In genomic region chr5:28038115-28038514, GRCm38 (mm10) we compare ENCODE assay signal across 8 mouse cellular contexts. TPM values are rescaled to one million over a fixed set of nuclear protein-coding genes. Genes with fewer than 3 reads are reported as not detected.
DNase-seq lines count a peak whose midpoint lies in the region; ATAC-seq and TF ChIP-seq lines count a peak whose summit lies in the region.

No protein-coding gene starts in this region.

- peak; percentile 65 for DNase-seq in ES-E14 (ENCODE audit: low read depth, low spot score)
- peak; percentile 66 for DNase-seq in heart, postnatal 25 days (ENCODE audit: low spot score)
- DNase-seq in layer of hippocampus, postnatal 36 days, result no peak

- H3K9me3 ChIP-seq in forebrain, embryonic 15.5 days, result no peaks in the 10 kb centered on the region
- no peaks in the 10 kb centered on the region for H3K9me3 ChIP-seq in forebrain, embryonic 16.5 days (ENCODE audit: control insufficient read depth, low read length)
- no peaks in the 10 kb centered on the region for H3K9me3 ChIP-seq in ES-E14 (ENCODE audit: control insufficient read depth, insufficient read depth, low read depth, low read length)
- no peaks in the 10 kb centered on the region for H3K9me3 ChIP-seq in embryonic facial prominence, embryonic 13.5 days
- no peaks in the 10 kb centered on the region for H3K9me3 ChIP-seq in lung, embryonic 16.5 days (ENCODE audit: control insufficient read depth, low read length)

- H3K27ac ChIP-seq in forebrain, embryonic 15.5 days (replicated peaks), result no peak overlapping the region
- no peak overlapping the region for H3K27ac ChIP-seq in forebrain, embryonic 16.5 days (ENCODE audit: low read length)
- no peak overlapping the region for H3K27ac ChIP-seq in ES-E14 (ENCODE audit: insufficient read depth, low read depth, low read length, poor library complexity, severe bottlenecking)
- H3K27ac ChIP-seq in embryonic facial prominence, embryonic 13.5 days, result no peak overlapping the region
- peak overlapping the region; percentile 76 for H3K27ac ChIP-seq in lung, embryonic 16.5 days (ENCODE audit: low read length)

- in situ Hi-C loops in ES-E14 (cut with MboI; ENCODE audit: low sequenced_read_pairs in 2 of 2, unreplicated experiment in 2 of 2), result no loop called here

- intact Hi-C loops in heart, postnatal 25 days (cut with DNase I), result no loop called here

- no peak overlapping the region for H3K4me3 ChIP-seq in forebrain, embryonic 15.5 days
- H3K4me3 ChIP-seq in forebrain, embryonic 16.5 days (replicated peaks; ENCODE audit: low read length), result no peak overlapping the region
- no peak overlapping the region for H3K4me3 ChIP-seq in ES-E14 (ENCODE audit: insufficient read depth in 1 of 2, low read depth in 1 of 2, low read length in 2 of 2, poor library complexity in 1 of 2, severe bottlenecking in 1 of 2)
- H3K4me3 ChIP-seq in embryonic facial prominence, embryonic 13.5 days, result no peak overlapping the region
- H3K4me3 ChIP-seq in lung, embryonic 16.5 days (ENCODE audit: low read length), result no peak overlapping the region

- no peaks in the 10 kb centered on the region for H3K27me3 ChIP-seq in forebrain, embryonic 15.5 days
- H3K27me3 ChIP-seq in forebrain, embryonic 16.5 days (replicated peaks; ENCODE audit: control insufficient read depth, insufficient read depth, low read length), result no peaks in the 10 kb centered on the region
- no peaks in the 10 kb centered on the region for H3K27me3 ChIP-seq in embryonic facial prominence, embryonic 13.5 days
- no peaks in the 10 kb centered on the region for H3K27me3 ChIP-seq in lung, embryonic 16.5 days (ENCODE audit: control insufficient read depth, insufficient read depth, low read depth, low read length)

- no peaks in the 10 kb centered on the region for H3K36me3 ChIP-seq in forebrain, embryonic 15.5 days
- H3K36me3 ChIP-seq in forebrain, embryonic 16.5 days (ENCODE audit: control insufficient read depth, insufficient read depth), result no peaks in the 10 kb centered on the region
- H3K36me3 ChIP-seq in ES-E14 (ENCODE audit: control insufficient read depth, insufficient read depth, low read length, poor library complexity, severe bottlenecking), result no peaks in the 10 kb centered on the region
- no peaks in the 10 kb centered on the region for H3K36me3 ChIP-seq in embryonic facial prominence, embryonic 13.5 days
- H3K36me3 ChIP-seq in lung, embryonic 16.5 days (ENCODE audit: control insufficient read depth, insufficient read depth, low read length), result no peaks in the 10 kb centered on the region

- ATAC-seq in forebrain, embryonic 15.5 days (replicated peaks), result 0 out of 2 replicates have a peak, but pooled peaks have one; percentile 29
- ATAC-seq in forebrain, embryonic 16.5 days, result no peak
- ATAC-seq in embryonic facial prominence, embryonic 13.5 days (ENCODE audit: insufficient number of reproducible peaks, insufficient read depth, low FRiP score, low TSS enrichment, low read depth), result 0 out of 2 replicates have a peak, but pooled peaks have one; percentile 66
- ATAC-seq in lung, embryonic 16.5 days (ENCODE audit: low read depth), result peak; percentile 78
- no peak for ATAC-seq in megakaryocyte progenitor cell, adult 5-6 weeks (replicated peaks; ENCODE audit: poor library complexity)

- no peak overlapping the region for H3K4me2 ChIP-seq in forebrain, embryonic 15.5 days (replicated peaks)
- no peak overlapping the region for H3K4me2 ChIP-seq in forebrain, embryonic 16.5 days (ENCODE audit: low read length)
- no peak overlapping the region for H3K4me2 ChIP-seq in embryonic facial prominence, embryonic 13.5 days
- H3K4me2 ChIP-seq in lung, embryonic 16.5 days (ENCODE audit: low read depth, low read length), result no peak overlapping the region

- H3K9ac ChIP-seq in forebrain, embryonic 15.5 days (replicated peaks), result no peak overlapping the region
- no peak overlapping the region for H3K9ac ChIP-seq in forebrain, embryonic 16.5 days (replicated peaks; ENCODE audit: low read depth, low read length)
- no peak overlapping the region for H3K9ac ChIP-seq in ES-E14 (ENCODE audit: insufficient read depth, low read depth, low read length, poor library complexity, severe bottlenecking)
- no peak overlapping the region for H3K9ac ChIP-seq in embryonic facial prominence, embryonic 13.5 days
- no peak overlapping the region for H3K9ac ChIP-seq in lung, embryonic 16.5 days (ENCODE audit: low read length)

- peaks cover 7% of the 10 kb centered on the region; the same call in 1 of the 2 replicates for H3K4me1 ChIP-seq in forebrain, embryonic 15.5 days
- H3K4me1 ChIP-seq in forebrain, embryonic 16.5 days (replicated peaks; ENCODE audit: control insufficient read depth, insufficient read depth, low read length), result no peaks in the 10 kb centered on the region
- H3K4me1 ChIP-seq in ES-E14 (ENCODE audit: control insufficient read depth in 2 of 2, insufficient read depth in 2 of 2, low read length in 2 of 2, poor library complexity in 1 of 2), result peaks cover 6 to 12% of the 10 kb centered on the region in 2 experiments; a peak in 3 of 4 replicates
- peaks cover 15% of the 10 kb centered on the region for H3K4me1 ChIP-seq in embryonic facial prominence, embryonic 13.5 days
- peaks cover 19% of the 10 kb centered on the region for H3K4me1 ChIP-seq in lung, embryonic 16.5 days (replicated peaks; ENCODE audit: control insufficient read depth, insufficient read depth, low read length)

- WGBS in forebrain, embryonic 15.5 days, result 22% methylated on average over 2 of the region's 2 CpGs
- WGBS in forebrain, embryonic 16.5 days, result 10% methylated on average over 2 of the region's 2 CpGs
- WGBS in embryonic facial prominence, embryonic 13.5 days, result 14% methylated on average over 2 of the region's 2 CpGs
- WGBS in lung, embryonic 16.5 days, result 2% methylated on average over 2 of the region's 2 CpGs

TF ChIP-seq in ES-E14, 5 proteins besides CTCF, POLR2A, EP300 and RAD21:
- 0 out of 2 replicates have a peak, but pooled peaks have one; percentile 8 for TF ChIP-seq MAFK (IDR thresholded peaks at IDR 0.05; ENCODE audit: insufficient read depth, low read depth, low read length)
- TF ChIP-seq HCFC1 (IDR thresholded peaks at IDR 0.05; ENCODE audit: borderline replicate concordance, insufficient read depth, low read length), result no peak
- no peak for TF ChIP-seq ZC3H11A (IDR thresholded peaks at IDR 0.05; ENCODE audit: borderline replicate concordance, low read depth, low read length)
- no peak for TF ChIP-seq ZNF384 (IDR thresholded peaks at IDR 0.05; ENCODE audit: low read depth, low read length)
- TF ChIP-seq CHD2 (IDR thresholded peaks at IDR 0.05; ENCODE audit: low read depth, low read length), result no peak

RNA-seq across cellular contexts. Expression of gene Insig1, which starts 33.0 kb away (rescaled TPM):
- polyA plus RNA-seq in forebrain, embryonic 15.5 days (2015; fragmentation: Nextera tagmentation; extraction: Ambion mirVana), result 75.7 and 77.2 TPM in 2 replicates
- polyA plus RNA-seq in forebrain, embryonic 16.5 days (2015; fragmentation: Nextera tagmentation; extraction: Ambion mirVana), result 76.9 and 83.7 TPM in 2 replicates
- total RNA-seq in ES-E14 (2012; rRNA removed), result 89.2 and 112 TPM in 2 replicates
- polyA plus RNA-seq in embryonic facial prominence, embryonic 13.5 days (2015; fragmentation: Nextera tagmentation; extraction: Ambion mirVana), result 45.2 and 45.9 TPM in 2 replicates
- total RNA-seq in heart, postnatal 25 days (2021), result 10 to 100 TPM; 13.8 to 15.0 TPM
- polyA plus RNA-seq in lung, embryonic 16.5 days (2015; fragmentation: Nextera tagmentation; extraction: Ambion mirVana), result 51.6 and 57.3 TPM in 2 replicates
- 16.5 and 19.3 TPM in 2 replicates for total RNA-seq in megakaryocyte progenitor cell, adult 5-6 weeks (2015)
- 20.2 and 27.8 TPM in 2 replicates for total RNA-seq in megakaryocyte progenitor cell, adult 5-6 weeks (2017)
- 10 to 100 TPM; 54.9 TPM for total RNA-seq in layer of hippocampus, postnatal 36 days (2021)

Comparison
In these comparisons a context has a peak if more than half of its experiments do, and no peak if none do; other contexts are left out.
1. ATAC-seq: peak in forebrain, embryonic 15.5 days (single experiment), embryonic facial prominence, embryonic 13.5 days (single experiment) and lung, embryonic 16.5 days (single experiment); none in forebrain, embryonic 16.5 days (single experiment) and megakaryocyte progenitor cell, adult 5-6 weeks (single experiment).
2. DNase-seq: peak in ES-E14 (single experiment) and heart, postnatal 25 days (single experiment); none in layer of hippocampus, postnatal 36 days (0 of 2).